Mouse (Mus musculus): ENCODE data around the gene Ess2.

Gene Ess2

GRCm38 (mm10) chr16:17921325-17922162 lies 10.4 kb upstream of the Ess2 start:
- peak; percentile 93 for DNase-seq (ENCODE audit: extremely low read depth, low read depth)

- no peak for DNase-seq (ENCODE audit: extremely low read depth, low read depth)
Measured at GRCm38 (mm10) chr16:17920586-17920985, 9.4 kb upstream of the Ess2 start.

DNA sequence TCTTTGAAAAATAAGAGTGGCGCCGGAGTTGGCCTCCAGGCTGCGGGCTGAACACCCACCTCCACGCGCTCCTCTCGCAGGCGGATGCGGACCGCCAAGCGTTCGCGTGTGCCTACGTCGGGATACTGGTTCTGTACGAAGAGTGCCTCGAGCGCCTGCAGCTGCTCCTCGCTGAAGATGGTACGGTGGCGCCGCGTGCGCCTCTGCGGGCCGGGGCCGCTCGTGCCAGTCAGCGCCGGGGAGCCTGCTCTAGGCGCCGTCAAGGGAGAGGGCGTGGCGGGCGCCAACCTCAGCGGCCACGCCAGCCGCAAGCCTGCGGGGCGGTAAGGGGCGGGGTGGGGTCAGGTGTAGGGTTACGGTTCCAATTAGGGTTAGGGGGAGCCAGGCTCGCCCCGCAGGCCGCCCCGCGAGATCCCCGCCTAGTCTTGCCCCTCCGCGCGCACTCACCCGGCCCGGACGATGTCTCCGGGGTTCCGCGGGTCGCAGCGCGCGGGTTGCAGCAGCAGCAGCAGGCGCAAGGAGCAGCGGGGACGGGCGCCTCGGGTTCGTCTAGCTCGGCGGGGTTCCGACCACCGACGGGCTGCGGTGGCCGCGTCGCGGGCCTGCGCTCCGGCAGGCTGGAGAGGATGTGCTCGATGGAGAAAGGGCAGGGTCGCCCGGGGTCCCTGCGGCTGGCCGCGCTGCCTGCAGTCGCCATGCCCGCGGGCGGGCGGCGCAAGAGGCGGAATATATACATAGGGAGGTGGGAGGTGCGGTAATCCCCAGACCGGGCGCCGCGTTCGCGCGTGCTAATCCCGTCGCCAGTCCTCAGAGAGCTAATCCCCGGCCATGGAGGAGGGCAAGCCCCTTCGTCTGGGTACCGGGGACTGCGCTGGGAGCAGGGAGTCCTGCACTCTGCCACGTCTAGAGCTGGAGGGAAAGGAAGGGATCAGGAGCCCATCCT lies 3.4 kb upstream of the Ess2 start, which contains the start of gene Gsc2:
Gene Gsc2 (minus strand): TSS at position 753 of the 943 bp plus-strand sequence.
- no peak for DNase-seq (ENCODE audit: extremely low read depth, low read depth)

DNA sequence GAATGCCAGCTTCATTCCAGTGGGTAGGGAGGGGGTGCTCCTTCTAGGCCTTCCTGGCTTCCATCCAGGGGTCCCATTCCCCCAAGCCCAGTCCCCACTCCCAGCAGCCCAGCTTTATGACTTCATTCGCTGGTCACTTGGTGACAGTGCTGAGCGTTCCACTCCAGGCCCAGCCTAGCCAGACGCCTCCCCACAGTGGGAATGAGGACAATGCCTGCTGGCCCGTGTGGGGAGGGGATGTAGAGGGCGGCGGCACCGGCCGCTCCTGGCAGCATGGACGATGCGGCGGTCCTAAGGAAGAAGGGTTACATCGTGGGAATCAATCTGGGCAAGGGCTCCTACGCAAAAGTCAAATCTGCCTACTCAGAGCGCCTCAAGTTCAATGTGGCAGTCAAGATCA lies 12.7 kb downstream of the Ess2 start, which contains the start of the genes Dgcr2 and Tssk2:
Gene Dgcr2 (minus strand): TSS at position 101 of the 400 bp plus-strand sequence.
Gene Tssk2 (plus strand): TSS at position 176 of the 400 bp plus-strand sequence.
- DNase-seq (ENCODE audit: extremely low read depth, low read depth): no peak

GRCm38 (mm10) chr16:17896091-17896490 lies 15.1 kb downstream of the Ess2 start:
- no peak for DNase-seq (ENCODE audit: extremely low read depth, low read depth)

DNA sequence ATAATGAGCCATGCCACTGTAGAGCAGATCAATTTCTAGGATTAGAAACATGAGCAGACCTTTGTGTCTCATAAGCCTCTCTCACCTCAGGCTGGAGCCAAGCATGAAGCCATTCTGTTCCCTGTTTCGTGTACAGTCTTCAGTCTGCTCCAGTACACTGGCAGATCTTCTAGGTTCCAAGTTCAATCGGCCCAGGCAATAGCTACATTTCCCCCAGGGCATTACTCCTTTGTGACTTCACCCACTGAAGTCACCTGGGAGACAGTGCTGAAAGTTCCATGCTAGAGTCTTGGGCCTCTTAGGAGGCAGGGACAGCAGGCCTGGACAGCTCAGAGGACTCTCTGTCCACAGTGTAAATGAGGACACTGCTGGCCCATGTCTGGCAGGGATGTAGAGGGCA lies 17.2 kb downstream of the Ess2 start, which contains the start of gene Tssk1:
Gene Tssk1 (plus strand): TSS at position 301 of the 400 bp plus-strand sequence.
- no peak for DNase-seq (ENCODE audit: extremely low read depth, low read depth)

GRCm38 (mm10) chr16:17892606-17893005 lies 18.5 kb downstream of the Ess2 start:
- DNase-seq (ENCODE audit: extremely low read depth, low read depth): no peak

GRCm38 (mm10) chr16:17891567-17891959 lies 19.6 kb downstream of the Ess2 start, which contains the start of gene Gm20518:
TSS of gene Gm20518 (minus strand) at chr16:17891671.
- DNase-seq (ENCODE audit: extremely low read depth, low read depth): peak; percentile 78

DNA sequence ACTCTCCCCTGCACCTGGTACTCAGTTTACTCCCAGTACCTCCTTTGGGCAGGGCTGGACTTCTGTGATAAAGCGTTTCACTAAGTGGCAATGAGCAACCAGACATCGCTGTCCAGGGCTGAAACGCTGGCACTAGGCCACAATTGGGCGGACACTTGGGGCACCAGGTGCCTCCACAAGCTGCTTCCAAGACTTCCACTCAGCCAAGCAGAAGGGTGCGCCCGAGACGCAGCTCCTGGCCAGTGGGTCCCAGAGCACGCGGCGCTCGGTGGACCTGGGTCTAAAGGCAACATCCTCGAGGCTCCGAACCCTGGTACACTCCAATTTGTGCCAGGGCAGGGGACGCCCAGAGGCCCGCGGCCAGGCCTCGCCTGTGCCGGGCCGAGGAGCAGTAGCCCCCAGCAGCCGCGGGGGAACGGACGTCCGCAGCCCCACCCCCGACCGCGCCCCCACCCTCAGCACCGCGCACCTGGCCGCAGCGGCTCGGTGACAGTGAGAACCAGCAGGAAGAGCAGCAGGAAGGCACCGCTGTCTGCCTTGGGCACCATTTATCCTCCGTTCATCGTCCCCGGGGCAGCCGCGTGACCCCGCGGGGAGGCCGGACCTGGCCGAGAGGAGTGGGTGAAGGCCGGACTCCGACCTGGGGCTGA lies 20.1 kb downstream of the Ess2 start:
- DNase-seq (ENCODE audit: extremely low read depth, low read depth): peak; percentile 23

DNA sequence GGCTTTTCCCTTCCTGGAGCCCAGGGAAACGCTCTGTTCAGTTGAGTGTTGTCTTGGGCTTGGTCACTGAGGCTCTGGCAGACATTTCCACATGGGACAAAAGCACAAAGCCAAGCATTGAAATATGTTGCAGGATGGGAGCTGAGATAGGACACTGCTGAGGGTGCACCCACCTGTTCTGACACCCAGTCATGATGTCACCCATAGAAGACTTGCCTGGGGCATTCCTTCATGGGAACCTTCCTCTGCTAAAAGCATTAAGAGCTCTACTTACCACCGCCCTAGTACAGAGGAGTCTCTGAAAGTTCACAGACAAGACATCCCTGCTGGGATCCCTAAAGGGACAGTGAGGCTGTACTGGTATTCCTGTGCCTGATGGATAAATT lies 20.8 kb downstream of the Ess2 start:
- DNase-seq (ENCODE audit: extremely low read depth, low read depth): no peak

DNA sequence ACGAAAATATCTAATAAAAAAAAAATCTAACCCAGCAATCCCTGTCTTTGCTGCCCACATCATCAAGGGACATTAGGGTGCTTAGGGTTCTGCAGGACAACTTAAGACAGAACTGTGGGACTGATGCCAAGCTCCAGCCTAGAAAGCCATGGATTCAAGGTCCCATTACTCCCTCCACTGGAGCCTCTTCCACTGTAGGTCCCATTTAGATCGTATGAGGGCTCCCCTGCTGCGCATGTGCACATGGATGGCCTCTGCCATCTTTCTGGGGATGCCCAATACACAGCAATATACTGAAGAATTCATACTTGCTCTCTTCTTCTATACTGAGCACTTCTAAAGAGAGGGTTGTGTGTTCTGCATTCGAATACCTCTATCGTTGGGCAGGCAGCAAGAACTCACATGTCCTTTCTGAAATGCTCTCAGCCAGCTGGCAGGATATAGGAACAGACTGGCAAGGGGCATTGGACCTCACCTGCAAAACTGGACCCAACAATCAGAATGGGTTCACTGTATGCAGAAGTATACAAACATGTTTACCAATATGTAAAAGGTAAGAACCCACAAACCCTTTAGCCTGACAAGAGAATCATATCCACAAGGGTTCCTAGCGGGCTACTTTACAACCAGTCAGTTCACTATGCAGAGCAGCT lies 21.3 kb downstream of the Ess2 start:
- no peak for DNase-seq (ENCODE audit: extremely low read depth, low read depth)

- no peak for DNase-seq (ENCODE audit: extremely low read depth, low read depth)
Measured at GRCm38 (mm10) chr16:17884116-17884515, 27.0 kb downstream of the Ess2 start.

GRCm38 (mm10) chr16:17882196-17882595 lies 29.0 kb downstream of the Ess2 start:
- no peak for DNase-seq (ENCODE audit: extremely low read depth, low read depth)

DNA sequence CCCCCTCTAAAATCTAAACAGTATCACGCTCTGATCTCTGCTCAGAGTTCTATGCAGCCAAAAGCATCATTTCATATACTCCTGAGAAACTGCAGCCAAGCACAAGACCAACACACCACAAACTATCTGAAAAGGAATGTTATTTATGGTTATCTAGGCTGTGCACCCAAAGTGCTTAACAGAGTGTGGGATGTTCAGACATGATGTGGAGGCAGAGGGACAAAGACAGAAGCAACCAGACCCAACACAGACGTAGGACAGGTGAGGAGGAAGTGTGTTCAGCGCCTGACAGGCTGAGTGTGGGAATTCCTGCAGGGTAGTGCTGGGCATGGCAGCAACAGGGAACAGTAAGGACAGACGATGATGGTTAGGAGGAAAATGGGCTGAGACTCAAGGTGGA lies 31.6 kb downstream of the Ess2 start:
- DNase-seq (ENCODE audit: extremely low read depth, low read depth): no peak

GRCm38 (mm10) chr16:17876096-17876495 lies 35.1 kb downstream of the Ess2 start:
- no peak for DNase-seq (ENCODE audit: extremely low read depth, low read depth)

- no peak for DNase-seq (ENCODE audit: extremely low read depth, low read depth)
Measured at GRCm38 (mm10) chr16:17875174-17875573, 36.0 kb downstream of the Ess2 start.

DNA sequence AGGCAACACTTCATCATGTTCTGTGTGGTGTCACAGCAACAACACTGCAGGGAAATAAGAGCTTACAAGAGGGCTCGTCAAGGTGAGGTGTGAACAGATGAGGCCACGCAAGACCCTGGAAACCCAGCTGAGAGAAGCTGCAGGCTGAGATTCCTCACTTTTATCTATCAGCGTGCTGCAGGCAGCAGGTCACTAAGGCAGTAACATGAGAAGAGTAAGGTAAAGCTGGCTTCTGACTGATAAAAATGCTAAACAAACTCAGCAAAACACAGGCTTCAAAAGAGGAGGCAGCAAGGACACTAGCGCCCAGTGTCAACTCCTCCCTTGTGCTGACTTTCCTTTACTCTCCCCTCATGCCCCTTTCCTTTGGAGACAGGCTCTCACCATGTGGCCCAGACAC lies 38.2 kb downstream of the Ess2 start:
- no peak for DNase-seq (ENCODE audit: extremely low read depth, low read depth)

GRCm38 (mm10) chr16:17871248-17871647 lies 39.9 kb downstream of the Ess2 start:
- peak; percentile 66 for DNase-seq (ENCODE audit: extremely low read depth, low read depth)

GRCm38 (mm10) chr16:17865770-17866169 lies 45.4 kb downstream of the Ess2 start:
- no peak for DNase-seq (ENCODE audit: extremely low read depth, low read depth)

DNA sequence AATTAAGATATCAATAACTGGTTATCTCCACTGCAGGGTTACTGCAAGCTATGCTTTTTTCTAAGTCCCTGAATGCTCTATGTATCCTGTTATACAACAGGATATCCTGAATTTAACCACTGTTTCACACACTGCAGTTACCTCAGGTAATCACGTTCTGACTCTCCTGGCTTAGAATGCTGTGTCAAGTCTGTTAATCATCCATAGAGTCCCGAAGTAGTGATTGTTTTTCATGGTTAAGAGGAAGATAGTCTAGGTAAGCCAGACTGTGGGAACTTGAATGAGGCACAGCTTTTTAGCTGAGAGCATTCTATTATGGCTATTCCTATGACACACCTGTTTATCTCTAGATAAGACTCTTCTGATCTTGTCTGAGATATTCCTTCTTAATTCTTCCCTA lies 45.9 kb downstream of the Ess2 start:
- no peak for DNase-seq (ENCODE audit: extremely low read depth, low read depth)

GRCm38 (mm10) chr16:17858592-17858991 lies 52.6 kb downstream of the Ess2 start:
- no peak for DNase-seq (ENCODE audit: extremely low read depth, low read depth)
